Mouse (Mus musculus) heart, adult 2 months (tissue): ENCODE data around the gene Pla2g1b. TPM values are rescaled to one million over a fixed set of nuclear protein-coding genes. Genes with fewer than 3 reads are reported as not detected.

Experiments used
- DNase-seq, 2 experiments: peaks; one replicate each; pipeline ENCODE4 v3.0.0; 2021
- H3K27ac ChIP-seq: fragments of 200-600 bp; 2 replicates; pipeline ENCODE4 v1.8.1; 2022
- H3K27me3 ChIP-seq: fragments of 200-500 bp; 2 replicates; pipeline ENCODE4 v1.6.1; 2012; ENCODE audit warnings: mild to moderate bottlenecking, low read length, inconsistent platforms, mixed read lengths; ENCODE audit not compliant: control insufficient read depth, insufficient read depth
- H3K36me3 ChIP-seq: fragments of 200-500 bp; 2 replicates; pipeline ENCODE4 v1.6.1; 2012; ENCODE audit warnings: low read length, inconsistent platforms; ENCODE audit not compliant: control insufficient read depth, insufficient read depth
- H3K4me1 ChIP-seq: fragments of 200-500 bp; 2 replicates; pipeline ENCODE4 v1.6.1; 2011; ENCODE audit warnings: low read length; ENCODE audit not compliant: control insufficient read depth, insufficient read depth
- H3K4me3 ChIP-seq: fragments of 200-600 bp; 2 replicates; pipeline ENCODE4 v1.8.1; 2022
- H3K79me2 ChIP-seq: fragments of 200-500 bp; replicated peaks from 2 replicates; pipeline ENCODE4 v1.6.1; 2012; ENCODE audit warnings: mild to moderate bottlenecking, inconsistent platforms, low read length, moderate library complexity, mixed read lengths; ENCODE audit not compliant: control insufficient read depth, insufficient read depth
- H3K9ac ChIP-seq: fragments of 200-500 bp; 2 replicates; pipeline ENCODE4 v1.6.1; 2012; ENCODE audit warnings: low read depth, mild to moderate bottlenecking, control low read depth, inconsistent platforms, low read length, mixed read lengths
- CTCF ChIP-seq: fragments of 200-600 bp; IDR thresholded peaks from 2 replicates; pipeline ENCODE4 v1.8.1; 2022; ENCODE audit warnings: antibody characterized with exemption, mild to moderate bottlenecking, moderate library complexity
- EP300 ChIP-seq: fragments of 200-500 bp; IDR thresholded peaks from 2 replicates; pipeline ENCODE4 v1.6.1; 2011; ENCODE audit warnings: low read depth, low read length, control low read depth; ENCODE audit not compliant: insufficient read depth
- POLR2A ChIP-seq: fragments of 200-500 bp; IDR thresholded peaks from 2 replicates; pipeline ENCODE4 v1.6.1; 2011; ENCODE audit warnings: mild to moderate bottlenecking, low read depth, low read length, control low read depth; ENCODE audit not compliant: insufficient read depth
- WGBS: fragments of 180-500 bp; shearing (Covaris S2); methylation state at CpG from one replicate; pipeline ENCODE4 v1.1.7; 2018; 5-methylcytosine and 5-hydroxymethylcytosine counted together
- intact Hi-C: fragments of 180-260 bp; cut with DNase I; formaldehyde crosslinking; loops from one replicate; pipeline ENCODE4 v1.15.1; 2025
- polyA plus RNA-seq: library from polyadenylated mRNA; depleted of rRNA; stranded (reverse); fragments of >200 nt; gene quantifications from 2 replicates; pipeline ENCODE4 v1.2.3, GENCODE M21; 2012
- total RNA-seq, 2 experiments: library from RNA; stranded (reverse); gene quantifications; 2 replicates each; pipeline ENCODE4 v1.2.3; 2021

Pla2g1b gene
- total and polyA plus RNA-seq, 3 experiments: not detected

- WGBS: 53% methylated on average over 4 of the region's 4 CpGs
- DNase-seq: no peak
- Histone ChIP-seq H3K79me2 (no peaks in the 10 kb centered on the region; the same call in 1 of the 2 replicates), H3K36me3 (no peaks in the 10 kb centered on the region), H3K27me3 (no peaks in the 10 kb centered on the region), H3K4me1 (peaks cover 3% of the 10 kb centered on the region), H3K27ac (no peak overlapping the region), H3K9ac (no peak overlapping the region), H3K4me3 (no peak overlapping the region)
- intact Hi-C loops: loop anchor here (10.0 kb wide), 2 partner anchors 148 to 212 kb away; partner anchors contain the start of genes Coq5, Rab35 and Rnf10
- TF ChIP-seq POLR2A (no peak), CTCF (no peak), EP300 (no peak)
Measured at GRCm38 (mm10) chr5:115486726-115487125, 20.7 kb downstream of the Pla2g1b start.

- DNase-seq: no peak
- intact Hi-C loops: loop anchor here (10.0 kb wide), 2 partner anchors 147 to 213 kb away; partner anchors contain the start of genes Coq5, Rab35 and Rnf10
Measured at GRCm38 (mm10) chr5:115487353-115487752, 21.3 kb downstream of the Pla2g1b start.

GRCm38 (mm10) chr5:115487942-115488580 lies 22.0 kb downstream of the Pla2g1b start:
- no peak for TF ChIP-seq EP300
- TF ChIP-seq CTCF: no peak
- TF ChIP-seq POLR2A: no peak
- no peak overlapping the region for H3K4me3 ChIP-seq
- intact Hi-C loops: loop anchor here (10.0 kb wide), 2 partner anchors 147 to 213 kb away; partner anchors contain the start of genes Coq5, Rab35 and Rnf10
- 79% methylated on average over 9 of the region's 9 CpGs for WGBS
- no peaks in the 10 kb centered on the region for H3K79me2 ChIP-seq
- H3K27ac ChIP-seq: peak overlapping the region; percentile 100; the same call in 1 of the 2 replicates
- no peaks in the 10 kb centered on the region for H3K36me3 ChIP-seq
- H3K9ac ChIP-seq: no peak overlapping the region
- peaks cover 4% of the 10 kb centered on the region for H3K4me1 ChIP-seq
- DNase-seq: no peak
- no peaks in the 10 kb centered on the region for H3K27me3 ChIP-seq

More at GRCm38 (mm10) chr5:115487353-115487752, 21.3 kb downstream of the Pla2g1b start:
- H3K79me2 ChIP-seq: no peaks in the 10 kb centered on the region
- no peak overlapping the region for H3K4me3 ChIP-seq
- no peaks in the 10 kb centered on the region for H3K27me3 ChIP-seq
- H3K9ac ChIP-seq: no peak overlapping the region
- 90% methylated on average over 8 of the region's 8 CpGs for WGBS
- peaks cover 4% of the 10 kb centered on the region for H3K4me1 ChIP-seq
- no peak overlapping the region for H3K27ac ChIP-seq
- H3K36me3 ChIP-seq: no peaks in the 10 kb centered on the region
- no peak for TF ChIP-seq POLR2A
- TF ChIP-seq CTCF: no peak
- TF ChIP-seq EP300: no peak

- TF ChIP-seq EP300 (peak; percentile 74; the same call in 1 of the 2 replicates), CTCF (no peak), POLR2A (peak; percentile 99)
- under 1% methylated on average over 38 of the region's 39 CpGs for whole genome bisulfite sequencing
- H3K27ac ChIP-seq: peak overlapping the region; percentile 100
- DNase-seq: peak; percentile 88 to 90
- no peaks in the 10 kb centered on the region for H3K36me3 ChIP-seq
- no peaks in the 10 kb centered on the region for H3K79me2 ChIP-seq
- H3K4me1 ChIP-seq: peaks cover 4% of the 10 kb centered on the region
- H3K4me3 ChIP-seq: peak overlapping the region; percentile 53
- intact Hi-C loops: loop anchor here (10.0 kb wide), 2 partner anchors 146 to 214 kb away; partner anchors contain the start of genes Coq5, Rab35 and Rnf10
- peak overlapping the region; percentile 100 for H3K9ac ChIP-seq
- H3K27me3 ChIP-seq: no peaks in the 10 kb centered on the region
Measured at GRCm38 (mm10) chr5:115488841-115489698, 23.0 kb downstream of the Pla2g1b start.

GRCm38 (mm10) chr5:115489699-115490637 lies 23.9 kb downstream of the Pla2g1b start:
- intact Hi-C loops: loop anchor here (10.0 kb wide), 2 partner anchors 145 to 215 kb away; partner anchors contain the start of genes Coq5, Rab35 and Rnf10
- WGBS: under 1% methylated on average over 50 of the region's 50 CpGs

More at GRCm38 (mm10) chr5:115489699-115490637, 23.9 kb downstream of the Pla2g1b start:
- Histone ChIP-seq H3K4me3 (peak overlapping the region; percentile 53), H3K4me1 (peaks cover 4% of the 10 kb centered on the region), H3K36me3 (no peaks in the 10 kb centered on the region), H3K79me2 (no peaks in the 10 kb centered on the region), H3K27me3 (no peaks in the 10 kb centered on the region), H3K9ac (peak overlapping the region; percentile 89), H3K27ac (peak overlapping the region; percentile 100)
- peak; percentile 90 to 91 for DNase-seq
- TF ChIP-seq POLR2A (peak; percentile 98), EP300 (0 out of 2 replicates have a peak, but pooled peaks have one; percentile 20), CTCF (no peak)
